Mouse (Mus musculus): ENCODE data around the gene Ier3.

The Ier3 gene

GRCm38 (mm10) chr17:35803858-35804399, 17.6 kb upstream of the Ier3 start:
- in situ Hi-C loops (cut with MboI; ENCODE audit: low pct_unique_long_range_greater_than_20kb in 1 of 2, low sequenced_read_pairs in 2 of 2, unreplicated experiment in 1 of 2) = no loop called here

- in situ Hi-C loops (cut with MboI; ENCODE audit: low pct_unique_long_range_greater_than_20kb in 1 of 2, low sequenced_read_pairs in 2 of 2, unreplicated experiment in 1 of 2) = no loop called here
These were observed 13.4 kb upstream of the Ier3 start for GRCm38 (mm10) chr17:35808073-35808472.

- in situ Hi-C loops (cut with MboI; ENCODE audit: low pct_unique_long_range_greater_than_20kb in 1 of 2, low sequenced_read_pairs in 2 of 2, unreplicated experiment in 1 of 2) = no loop called here
These were observed 12.1 kb upstream of the Ier3 start for GRCm38 (mm10) chr17:35809395-35809794.

- in situ Hi-C loops (cut with MboI; ENCODE audit: low pct_unique_long_range_greater_than_20kb in 1 of 2, low sequenced_read_pairs in 2 of 2, unreplicated experiment in 1 of 2) = no loop called here
These were observed 10.4 kb upstream of the Ier3 start for GRCm38 (mm10) chr17:35810900-35811648.

GRCm38 (mm10) chr17:35812307-35812706, 9.2 kb upstream of the Ier3 start:
- in situ Hi-C loops (cut with MboI; ENCODE audit: low pct_unique_long_range_greater_than_20kb in 1 of 2, low sequenced_read_pairs in 2 of 2, unreplicated experiment in 1 of 2) = no loop called here

GRCm38 (mm10) chr17:35812736-35813135, 8.7 kb upstream of the Ier3 start:
- in situ Hi-C loops (cut with MboI; ENCODE audit: low pct_unique_long_range_greater_than_20kb in 1 of 2, low sequenced_read_pairs in 2 of 2, unreplicated experiment in 1 of 2) = no loop called here

- in situ Hi-C loops (cut with MboI; ENCODE audit: low pct_unique_long_range_greater_than_20kb in 1 of 2, low sequenced_read_pairs in 2 of 2, unreplicated experiment in 1 of 2) = no loop called here
These were observed 8.2 kb upstream of the Ier3 start for GRCm38 (mm10) chr17:35813245-35813647.

GRCm38 (mm10) chr17:35813653-35814052, 7.8 kb upstream of the Ier3 start:
- in situ Hi-C loops (cut with MboI; ENCODE audit: low pct_unique_long_range_greater_than_20kb in 1 of 2, low sequenced_read_pairs in 2 of 2, unreplicated experiment in 1 of 2) = no loop called here

- in situ Hi-C loops (cut with MboI; ENCODE audit: low pct_unique_long_range_greater_than_20kb in 1 of 2, low sequenced_read_pairs in 2 of 2, unreplicated experiment in 1 of 2) = no loop called here
These were observed 6.8 kb upstream of the Ier3 start for GRCm38 (mm10) chr17:35814678-35815077.

GRCm38 (mm10) chr17:35815836-35816235, 5.6 kb upstream of the Ier3 start:
- in situ Hi-C loops (cut with MboI; ENCODE audit: low pct_unique_long_range_greater_than_20kb in 1 of 2, low sequenced_read_pairs in 2 of 2, unreplicated experiment in 1 of 2) = no loop called here

- in situ Hi-C loops (cut with MboI; ENCODE audit: low pct_unique_long_range_greater_than_20kb in 1 of 2, low sequenced_read_pairs in 2 of 2, unreplicated experiment in 1 of 2) = no loop called here
These were observed 4.8 kb upstream of the Ier3 start for GRCm38 (mm10) chr17:35816686-35817085.

GRCm38 (mm10) chr17:35817226-35817625, 4.3 kb upstream of the Ier3 start:
- in situ Hi-C loops (cut with MboI; ENCODE audit: low pct_unique_long_range_greater_than_20kb in 1 of 2, low sequenced_read_pairs in 2 of 2, unreplicated experiment in 1 of 2) = no loop called here

GRCm38 (mm10) chr17:35820111-35820510, 1.4 kb upstream of the Ier3 start:
- in situ Hi-C loops (cut with MboI; ENCODE audit: low pct_unique_long_range_greater_than_20kb in 1 of 2, low sequenced_read_pairs in 2 of 2, unreplicated experiment in 1 of 2) = no loop called here

GRCm38 (mm10) chr17:35822564-35822963, 1.1 kb downstream of the Ier3 start:
- in situ Hi-C loops (cut with MboI; ENCODE audit: low pct_unique_long_range_greater_than_20kb in 1 of 2, low sequenced_read_pairs in 2 of 2, unreplicated experiment in 1 of 2) = no loop called here

GRCm38 (mm10) chr17:35822964-35823937, 1.8 kb downstream of the Ier3 start, which contains the start of gene Flot1:
Gene Flot1, plus strand, starts transcription at chr17:35823230.
- in situ Hi-C loops (cut with MboI; ENCODE audit: low pct_unique_long_range_greater_than_20kb in 1 of 2, low sequenced_read_pairs in 2 of 2, unreplicated experiment in 1 of 2) = no loop called here

- in situ Hi-C loops (cut with MboI; ENCODE audit: low pct_unique_long_range_greater_than_20kb in 1 of 2, low sequenced_read_pairs in 2 of 2, unreplicated experiment in 1 of 2) = no loop called here
These were observed 2.9 kb downstream of the Ier3 start for GRCm38 (mm10) chr17:35824402-35824801.

- in situ Hi-C loops (cut with MboI; ENCODE audit: low pct_unique_long_range_greater_than_20kb in 1 of 2, low sequenced_read_pairs in 2 of 2, unreplicated experiment in 1 of 2) = loop anchor here (5.0 kb wide), 2 partner anchors 42 to 47 kb away; partner anchors contain the start of gene Ppp1r18 (in 1 of the 2)
These were observed 3.8 kb downstream of the Ier3 start for GRCm38 (mm10) chr17:35825109-35825850.

GRCm38 (mm10) chr17:35829737-35830136, 8.3 kb downstream of the Ier3 start:
- in situ Hi-C loops (cut with MboI; ENCODE audit: low pct_unique_long_range_greater_than_20kb in 1 of 2, low sequenced_read_pairs in 2 of 2, unreplicated experiment in 1 of 2) = loop anchor here (5.0 kb wide), 2 partner anchors 38 to 43 kb away; partner anchors contain the start of gene Ppp1r18 (in 1 of the 2)
